Mouse (Mus musculus): Measurements from ENCODE around the gene Serinc5. TPM values are rescaled to one million over a fixed set of nuclear protein-coding genes. Genes with fewer than 3 reads are reported as not detected.
A peak's percentile ranks its signal among the peaks of the same experiment; 100 is the strongest.
"Not testable (repeated sequence)": the region's sequence is repeated elsewhere in the genome, so short reads cannot be mapped to it uniquely, and the experiment has no call there.

Serinc5 gene
- total RNA-seq, 2 experiments from 2014 or later, result 71.8 to 73.6 TPM

DNA sequence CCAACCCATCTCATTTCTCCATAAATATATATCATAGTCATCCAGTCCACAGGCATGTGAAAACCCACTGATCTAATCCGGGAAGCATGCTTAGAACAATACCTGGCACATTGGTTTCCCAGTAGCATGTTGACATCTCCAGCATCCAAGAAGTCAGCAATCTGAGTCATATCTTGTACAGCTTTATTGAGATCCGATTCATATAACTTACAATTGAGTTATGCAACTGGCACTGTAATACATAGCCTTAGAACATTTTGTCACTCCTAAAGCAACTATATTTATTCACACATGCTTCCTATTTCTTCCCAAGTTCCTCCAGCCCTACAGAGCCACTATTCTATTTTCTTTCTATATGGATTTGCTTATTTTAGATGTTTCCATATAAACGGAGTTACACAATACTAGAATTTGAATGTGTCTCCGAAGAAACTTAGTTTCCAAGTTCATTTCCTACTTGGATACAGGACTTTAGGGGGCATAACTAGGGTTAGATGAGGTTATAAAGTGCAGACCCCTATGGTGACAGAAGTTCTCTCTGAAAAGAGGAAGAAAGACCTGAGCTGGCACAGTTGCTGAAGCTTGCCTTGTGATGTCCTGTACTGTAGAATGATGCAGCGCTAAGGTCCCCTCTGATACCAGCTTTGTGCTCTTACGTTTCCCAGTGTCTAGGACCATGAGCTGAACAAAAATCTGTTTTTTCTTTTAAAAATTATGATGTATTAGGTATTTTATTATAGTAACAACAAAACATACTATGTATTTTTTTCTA is 57.5 kb downstream of the Serinc5 start:
- DNase-seq, result no peak

DNA sequence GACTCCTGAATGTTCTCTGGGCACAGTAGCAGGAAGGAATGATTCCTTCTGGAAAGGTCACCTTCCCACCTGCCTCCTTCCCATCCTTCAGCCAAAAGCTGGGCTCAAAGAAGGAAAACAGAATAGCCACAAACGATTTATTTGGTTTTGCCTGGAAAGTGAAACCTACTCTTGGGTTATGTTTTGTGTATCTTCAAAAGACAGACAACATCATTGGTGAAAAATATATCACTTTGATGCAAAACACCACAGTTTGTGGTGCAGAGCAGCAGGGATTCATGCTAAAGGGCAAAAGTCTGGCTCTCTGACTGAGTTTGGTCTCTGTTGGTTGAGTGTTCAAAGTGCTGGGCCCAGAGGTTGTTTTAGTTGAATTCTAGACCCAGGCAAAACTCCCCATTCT is 60.8 kb downstream of the Serinc5 start:
- DNase-seq, result no peak

DNA sequence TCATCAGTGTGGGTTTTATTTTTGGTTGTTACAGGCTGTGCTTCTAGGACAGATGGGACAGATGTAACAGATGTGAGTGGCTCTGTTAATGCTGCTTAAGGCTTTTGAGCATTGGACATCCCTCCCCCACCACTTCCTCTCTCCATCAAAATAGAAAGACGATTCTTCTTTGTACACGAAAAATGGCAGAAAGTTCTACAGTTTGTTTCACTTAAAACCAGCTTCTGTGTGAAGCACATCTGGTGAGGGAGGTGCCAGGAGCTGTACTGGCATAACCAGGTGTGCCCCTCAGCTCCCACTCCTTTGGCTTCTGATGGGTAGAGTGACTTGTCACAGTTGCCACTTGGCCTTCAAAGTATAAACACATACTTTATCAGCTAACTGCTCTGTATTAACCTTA is 63.8 kb downstream of the Serinc5 start:
- no peak for DNase-seq

DNA sequence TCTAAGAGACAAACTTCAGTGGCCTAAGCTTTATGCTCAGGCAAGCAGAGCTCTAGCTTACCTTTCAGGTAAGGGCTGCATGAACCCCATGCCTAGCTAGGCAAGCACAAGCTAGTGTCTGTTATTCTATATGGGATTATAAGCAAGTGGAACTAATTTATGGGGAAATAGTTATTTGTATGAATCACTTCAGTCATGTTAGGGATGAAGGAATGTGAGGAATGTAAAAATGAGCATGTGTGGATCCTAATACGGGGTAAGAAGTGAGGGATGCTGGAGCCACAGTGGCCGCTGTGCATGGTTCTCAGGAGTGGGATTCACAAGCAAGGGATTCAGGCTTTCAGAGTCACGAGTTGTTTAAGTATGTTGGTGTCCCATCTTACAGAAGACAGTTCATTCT is 64.4 kb downstream of the Serinc5 start:
- DNase-seq, result no peak

DNA sequence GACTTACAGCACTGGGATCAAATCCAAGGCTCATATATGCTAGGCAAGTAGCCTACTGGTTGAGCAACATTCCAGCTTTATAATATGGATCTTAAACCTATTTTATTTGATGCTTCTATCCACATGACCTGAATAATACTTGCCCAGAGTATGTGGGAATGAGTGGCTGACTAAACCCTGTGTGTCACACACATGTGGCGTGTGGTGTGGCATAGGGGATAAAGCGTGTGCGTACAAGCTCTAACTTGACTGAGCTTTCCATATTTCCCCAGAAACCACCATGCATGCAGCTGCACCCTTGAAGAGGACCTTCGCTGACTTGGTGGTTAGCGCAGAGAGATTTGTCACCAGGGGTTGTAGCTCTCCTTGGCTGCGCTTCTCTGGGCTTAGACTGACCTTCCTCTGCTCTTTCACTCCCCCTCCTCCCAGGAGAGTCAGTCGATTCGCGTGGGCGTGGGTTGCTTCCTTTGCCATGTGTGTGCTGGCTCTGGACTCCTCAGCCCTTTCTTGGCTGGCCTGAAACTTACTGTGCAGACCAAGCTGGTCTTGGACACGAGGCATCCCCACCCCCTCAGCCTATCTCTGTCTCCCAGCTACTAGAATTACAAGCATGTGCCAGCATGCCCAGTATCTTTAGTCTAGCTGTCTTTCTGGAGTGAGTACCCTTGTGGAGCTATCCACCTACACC is 65.2 kb downstream of the Serinc5 start:
- DNase-seq, result no peak

DNA sequence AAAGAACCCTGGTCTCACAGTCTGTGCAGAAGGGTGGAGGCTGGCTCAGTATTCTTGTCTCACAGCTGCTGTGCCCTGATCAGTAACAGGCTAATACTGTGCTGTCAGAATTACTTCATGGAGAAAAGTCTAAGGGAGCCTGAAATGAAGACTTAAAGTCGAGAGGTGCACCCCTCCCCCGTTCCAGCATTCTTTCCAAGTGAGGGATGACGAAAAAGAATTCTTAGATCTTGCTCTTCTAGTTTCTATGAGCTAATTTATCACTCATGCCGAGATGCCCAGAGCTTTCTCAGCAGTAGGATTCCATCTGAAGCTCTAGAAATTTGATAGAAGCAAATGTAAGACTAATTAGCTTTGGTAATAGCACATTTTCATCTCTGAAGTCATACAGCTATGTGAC is 66.8 kb downstream of the Serinc5 start:
- DNase-seq, result no peak

DNA sequence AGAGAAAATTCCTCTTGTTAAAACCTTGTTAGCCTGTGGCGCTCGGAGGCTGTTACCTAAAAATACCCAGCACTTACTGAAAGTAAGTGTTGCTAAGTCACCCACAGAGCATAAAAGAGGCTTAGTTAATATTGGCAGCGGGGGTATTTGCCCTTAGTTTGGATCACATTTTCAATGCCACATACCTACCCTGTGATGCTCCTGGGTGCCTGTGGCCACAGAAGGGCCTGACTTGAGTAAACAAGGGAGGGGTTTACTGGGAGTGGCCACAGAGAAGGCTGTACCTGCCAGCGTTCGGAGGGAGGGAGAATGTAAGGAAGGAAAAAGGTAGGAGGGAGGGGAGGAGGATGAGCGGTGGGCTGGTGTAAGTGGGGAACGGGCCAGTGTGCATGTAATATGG is 68.8 kb downstream of the Serinc5 start:
- DNase-seq, result no peak

DNA sequence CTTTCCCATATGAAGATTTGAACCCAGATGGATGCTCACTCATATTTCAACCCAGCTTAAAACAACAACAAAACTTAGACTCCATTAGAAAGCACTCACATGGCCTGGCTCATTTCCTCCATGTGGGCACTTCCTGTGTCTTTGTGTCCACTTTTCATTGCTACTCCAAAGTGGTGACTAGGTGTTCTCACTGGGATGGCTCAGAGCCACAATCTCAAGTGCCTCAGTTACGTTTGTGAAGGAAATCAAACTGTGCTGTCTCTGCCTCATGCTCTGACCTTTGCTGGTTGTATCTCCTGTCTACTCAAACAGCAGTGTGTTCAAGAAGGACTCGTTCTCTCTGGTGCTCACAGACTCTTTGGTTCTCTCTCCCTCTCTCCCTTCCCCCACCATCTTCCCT is 70.7 kb downstream of the Serinc5 start:
- no peak for DNase-seq

DNA sequence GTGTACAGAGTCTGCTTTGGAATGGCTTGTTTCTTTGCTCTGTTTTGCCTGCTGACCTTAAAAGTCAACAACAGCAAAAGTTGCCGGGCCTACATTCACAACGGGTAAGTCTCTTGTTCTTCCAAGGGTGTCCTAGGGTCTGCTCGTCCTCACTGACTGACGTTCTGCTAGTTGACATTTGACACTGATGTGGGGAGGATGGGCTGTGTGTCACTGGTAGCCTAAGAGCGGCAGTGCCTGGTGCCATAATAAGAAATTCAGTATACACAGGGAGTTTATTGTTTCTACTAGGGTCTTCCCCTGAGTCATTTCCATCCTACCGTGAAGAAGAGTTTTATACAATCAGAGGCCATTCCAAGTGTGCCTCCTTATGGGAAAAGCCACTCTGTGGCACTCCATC is 71.9 kb downstream of the Serinc5 start:
- DNase-seq, result no peak

DNA sequence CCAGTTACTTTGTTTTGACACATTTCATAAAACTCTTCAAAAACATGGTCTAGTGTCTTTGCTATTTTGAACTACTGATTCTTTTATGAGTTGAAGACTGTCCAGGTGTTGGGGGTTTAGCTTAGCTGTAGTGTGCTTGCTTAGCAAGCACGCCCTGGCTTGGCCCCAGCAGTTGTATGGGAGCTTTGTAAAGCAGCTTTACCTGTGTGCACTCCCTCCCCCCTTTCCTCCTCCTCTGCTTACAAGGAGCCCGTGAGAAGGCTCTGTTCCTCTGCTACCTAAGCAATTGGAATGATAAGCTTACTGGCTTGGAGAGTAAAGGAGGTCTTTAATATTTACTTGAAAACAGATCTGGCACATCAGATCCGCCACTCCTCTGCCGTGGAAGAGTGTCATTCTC is 72.6 kb downstream of the Serinc5 start:
- DNase-seq, result no peak

DNA sequence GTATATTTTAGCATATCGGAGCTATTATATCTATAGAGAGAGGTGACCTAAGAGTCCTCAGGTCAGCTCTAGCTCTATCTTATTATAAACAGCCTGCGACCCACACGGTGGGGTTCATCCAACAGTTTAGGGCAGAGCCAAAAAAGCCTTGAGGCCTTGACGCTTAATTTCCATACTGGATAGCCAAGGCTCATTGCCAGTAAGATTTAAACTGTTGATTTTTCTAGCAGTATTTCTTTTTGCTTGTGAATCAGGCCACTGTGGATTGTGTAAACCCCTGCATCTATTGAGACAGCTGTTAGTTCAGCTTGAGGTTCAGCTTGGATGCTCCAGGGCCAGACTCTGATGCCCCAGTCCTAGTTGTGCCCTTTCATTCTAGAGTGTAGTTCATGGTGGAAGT is 73.4 kb downstream of the Serinc5 start:
- DNase-seq, result no peak

DNA sequence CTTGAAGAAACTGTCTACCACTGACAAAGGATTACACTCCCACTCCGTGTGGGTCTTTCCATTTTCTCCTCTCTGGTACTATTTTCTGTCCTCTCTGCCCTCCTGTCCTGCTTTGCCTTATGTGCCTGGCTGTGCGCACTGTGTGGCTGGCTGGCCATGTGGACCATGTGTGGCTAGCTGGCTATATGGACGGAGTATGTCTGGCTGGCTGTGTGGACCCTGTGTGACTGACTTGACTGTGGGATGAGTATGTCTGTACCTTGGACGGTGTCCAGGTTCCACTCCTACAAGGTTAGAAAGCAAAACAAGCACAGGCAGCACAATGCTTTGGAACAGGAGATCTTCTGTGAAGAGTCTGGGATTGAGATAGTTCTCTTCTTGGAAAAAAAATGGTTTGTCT is 74.4 kb downstream of the Serinc5 start:
- DNase-seq, result no peak

DNA sequence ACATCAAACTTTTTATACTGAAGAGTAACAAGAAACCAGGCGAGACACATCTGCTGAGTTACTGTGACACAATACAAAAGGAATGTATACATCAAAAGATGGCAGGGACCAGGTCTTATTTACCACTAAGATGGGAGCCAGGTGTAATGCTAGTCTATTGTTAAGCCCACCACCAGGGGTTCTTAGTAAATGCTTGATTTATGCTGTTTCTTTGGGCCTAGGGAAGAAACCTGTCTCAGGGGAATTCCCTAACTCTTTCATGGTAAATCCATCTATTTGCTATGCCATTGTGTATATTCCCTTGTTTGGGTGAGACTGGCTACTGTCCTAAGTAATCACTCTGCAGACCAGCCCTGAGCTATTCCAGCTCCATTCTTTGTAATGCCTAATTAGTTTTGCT is 76.3 kb downstream of the Serinc5 start:
- DNase-seq, result not testable (repeated sequence)

DNA sequence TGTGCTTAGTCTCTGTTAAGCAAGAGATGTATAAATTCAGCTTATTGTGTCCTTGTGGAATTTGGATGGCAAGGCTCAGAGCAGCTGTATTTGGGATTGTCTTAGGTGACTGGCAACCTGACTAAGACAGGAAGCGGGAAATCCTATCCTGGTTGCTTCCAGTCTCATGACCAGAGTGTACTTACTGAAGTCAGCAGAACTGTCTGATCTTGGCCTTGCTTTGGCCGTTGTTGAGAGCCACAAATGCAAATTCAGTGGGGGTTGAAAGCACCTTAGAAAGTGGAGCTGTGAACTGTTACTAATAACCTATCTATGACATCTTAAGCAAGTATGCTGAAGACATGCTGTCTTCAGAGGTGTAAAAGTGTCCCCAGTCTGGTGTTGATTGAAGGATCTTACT is 78.2 kb downstream of the Serinc5 start:
- no peak for DNase-seq

DNA sequence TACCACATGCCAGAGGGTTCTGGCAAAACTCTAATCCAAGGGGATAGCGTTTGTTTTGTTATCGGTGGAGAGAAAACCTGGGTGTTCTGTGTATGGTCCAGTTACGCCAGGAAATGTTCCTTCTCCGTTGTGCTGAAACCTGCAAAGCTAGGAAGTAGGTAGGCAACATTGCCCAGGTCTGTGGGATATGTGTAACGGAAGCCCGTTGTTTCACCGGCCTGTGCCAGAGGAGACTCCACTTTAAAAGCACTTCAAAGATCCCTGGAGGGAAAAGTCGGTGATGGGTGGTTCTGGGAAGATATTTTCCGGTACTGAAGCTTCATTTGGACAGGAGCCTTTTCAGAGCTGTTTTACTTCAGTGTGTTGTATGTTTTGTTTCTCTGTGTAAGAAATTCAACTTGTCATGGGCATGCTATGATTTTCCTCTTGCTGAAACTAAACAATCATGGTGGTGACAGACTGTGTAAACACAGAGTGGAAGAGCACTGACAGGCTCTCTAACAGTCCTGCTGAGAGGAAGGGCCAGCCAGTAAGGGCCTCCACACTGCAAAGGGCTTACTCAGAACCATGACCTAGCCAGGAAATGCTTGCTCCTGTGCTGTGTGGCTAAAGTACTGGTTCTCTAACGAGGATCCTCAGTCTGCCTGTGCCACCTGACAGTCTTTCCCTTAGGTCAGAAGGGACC is 83.1 kb downstream of the Serinc5 start:
- no peak for DNase-seq

DNA sequence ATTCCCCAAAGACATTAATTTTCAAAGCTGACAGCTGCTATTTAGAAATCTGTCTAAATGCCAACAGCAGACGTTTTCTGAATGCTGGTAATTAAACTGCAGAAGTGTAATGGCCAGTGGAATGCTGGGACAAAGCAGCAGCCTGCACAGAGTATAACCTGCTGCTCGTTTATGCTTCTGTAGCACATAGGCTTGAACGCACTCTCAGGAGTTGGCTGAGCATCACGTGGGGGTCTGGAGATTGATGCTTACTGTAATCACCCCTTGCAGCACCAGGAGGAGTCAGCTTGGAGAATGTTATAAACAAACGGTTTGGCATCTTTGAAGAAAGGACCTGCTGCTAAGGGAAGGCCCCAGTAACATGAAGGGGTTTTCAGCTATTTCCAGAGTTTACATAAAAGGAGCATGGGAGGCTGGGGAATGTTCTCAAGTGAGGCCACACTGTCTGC is 85.6 kb downstream of the Serinc5 start:
- DNase-seq, result peak; percentile 45 to 52

DNA sequence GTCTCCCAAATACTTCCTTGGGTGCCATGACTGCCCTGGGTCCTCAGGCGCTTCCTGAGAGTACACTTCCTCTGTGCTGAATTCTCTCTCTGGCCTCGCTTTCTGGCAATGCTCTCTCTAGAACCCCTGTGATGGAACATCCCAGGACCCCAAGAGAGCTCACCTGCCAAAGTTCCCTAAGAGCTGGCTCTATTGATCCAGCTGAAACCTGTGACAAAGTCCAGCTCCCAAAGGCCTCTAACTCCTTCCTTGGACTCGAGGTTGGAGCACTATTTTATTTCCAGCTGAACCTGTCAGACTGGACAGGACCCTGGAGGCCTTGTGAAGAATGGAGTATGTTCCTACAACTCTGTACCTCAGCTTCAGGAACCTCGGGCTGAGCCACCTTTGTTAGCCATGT is 86.2 kb downstream of the Serinc5 start:
- DNase-seq, result no peak

DNA sequence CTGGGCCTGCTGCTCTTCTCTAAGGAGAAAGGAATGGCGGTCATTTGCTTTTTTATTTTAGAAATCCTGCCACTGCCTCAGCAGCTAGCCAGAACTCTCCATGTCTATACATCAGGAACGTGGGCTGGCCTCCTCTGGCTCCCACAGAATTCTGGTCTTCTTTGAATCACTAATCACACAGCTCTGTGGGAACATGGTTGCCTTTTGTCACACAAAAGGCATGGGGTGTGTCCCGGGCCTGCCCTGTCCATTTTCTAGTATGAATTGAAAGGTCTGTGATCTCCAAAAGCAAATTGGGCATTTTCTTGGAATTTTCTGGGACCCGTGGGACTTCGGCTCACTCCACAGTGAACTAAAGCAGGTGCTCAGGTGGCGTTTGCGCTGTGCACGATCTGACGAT is 87.9 kb downstream of the Serinc5 start:
- DNase-seq, result no peak

DNA sequence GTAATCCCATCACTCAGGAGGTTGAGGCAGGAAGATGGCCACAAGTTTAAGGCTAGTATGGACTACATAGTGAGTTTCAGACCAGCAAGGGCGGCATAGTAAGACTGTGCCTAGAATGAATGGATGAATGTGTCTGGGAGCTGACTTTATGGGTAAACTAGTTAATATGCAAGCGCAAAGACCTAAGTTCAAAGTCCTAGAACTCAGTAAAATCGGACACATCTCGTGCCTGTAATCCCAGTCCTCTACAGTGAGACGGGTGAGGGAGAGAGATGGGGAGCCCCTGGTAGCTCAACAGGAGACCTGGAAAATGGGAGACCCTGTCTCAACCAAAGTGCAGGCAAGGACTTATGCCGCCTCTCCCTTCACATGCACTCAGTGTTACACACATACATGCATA is 88.5 kb downstream of the Serinc5 start:
- DNase-seq, result no peak

DNA sequence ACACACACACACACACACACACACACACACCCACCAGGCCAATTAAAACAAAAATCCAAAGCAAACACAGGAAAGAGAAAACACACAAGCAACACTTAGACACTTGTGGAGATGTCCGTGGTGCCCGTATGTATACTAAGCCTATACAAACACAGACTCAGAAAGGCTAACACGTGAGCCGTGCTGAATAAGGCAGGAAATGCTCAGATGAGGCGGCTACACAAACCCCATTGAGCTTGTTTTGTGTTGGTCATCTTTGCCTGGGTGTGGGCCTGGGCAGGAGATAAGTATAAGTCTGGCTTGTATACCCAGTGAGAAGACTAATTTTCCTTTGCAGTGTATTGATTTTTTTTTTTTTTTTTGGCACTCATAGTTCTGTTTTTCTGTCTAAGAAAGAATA is 91.1 kb downstream of the Serinc5 start:
- no peak for DNase-seq

DNA sequence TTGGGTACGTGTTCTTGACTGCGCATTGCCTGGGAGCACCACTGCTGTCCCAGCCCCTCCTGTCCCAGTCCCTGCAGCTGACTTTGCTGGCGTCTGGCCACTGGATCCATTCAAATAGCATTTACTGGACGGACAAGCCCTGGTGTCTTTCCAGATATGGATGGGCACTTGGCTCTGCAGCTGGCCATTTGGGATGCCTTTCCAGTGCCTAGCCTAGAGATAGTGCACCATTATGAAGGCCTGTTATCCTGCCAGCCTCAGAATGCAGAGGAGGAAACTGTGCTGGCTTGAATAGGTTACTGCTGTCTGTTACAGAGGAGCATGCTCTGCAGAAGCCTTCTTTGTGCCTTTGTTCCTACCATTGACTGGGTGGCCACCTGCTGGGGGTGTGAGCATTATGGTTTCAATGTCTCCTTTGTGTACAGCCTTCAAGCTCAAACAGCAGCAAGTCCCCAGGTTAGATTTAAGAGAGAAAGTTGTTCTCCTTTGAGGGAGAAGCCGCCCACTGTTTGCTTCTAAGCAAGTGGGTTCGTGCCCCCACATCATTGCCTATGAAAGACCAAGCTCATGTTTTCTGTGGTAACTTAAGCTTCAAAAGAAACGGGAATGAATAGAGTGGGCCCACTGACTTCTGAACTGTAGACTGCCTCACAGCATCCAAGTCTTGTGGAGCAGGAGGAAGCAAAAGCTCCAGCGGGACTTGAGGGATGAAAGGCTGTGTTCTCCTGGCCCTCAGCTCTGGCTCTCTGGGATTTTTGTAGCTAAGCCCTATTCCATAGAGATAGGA is 92.5 kb downstream of the Serinc5 start:
- peak; percentile 67 to 77 for DNase-seq

DNA sequence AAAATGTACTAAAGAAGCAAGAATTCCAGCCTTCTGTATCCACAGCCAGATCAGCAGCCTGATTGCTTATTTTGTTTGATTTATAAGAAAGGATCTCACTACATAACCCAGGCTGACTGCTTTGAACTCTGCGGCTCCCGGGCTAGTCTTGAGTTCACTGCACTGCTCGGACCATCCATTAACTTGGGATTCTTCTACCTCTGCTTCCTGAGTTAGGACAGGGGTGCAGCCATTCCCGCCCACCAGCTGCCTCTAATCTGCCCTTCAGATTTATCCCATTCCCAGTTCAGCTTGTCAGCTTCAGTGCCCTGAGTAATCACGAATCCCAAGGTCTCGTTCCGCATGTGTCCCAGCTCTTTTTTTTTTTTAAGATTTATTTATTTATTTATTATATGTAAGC is 93.3 kb downstream of the Serinc5 start:
- no peak for DNase-seq

DNA sequence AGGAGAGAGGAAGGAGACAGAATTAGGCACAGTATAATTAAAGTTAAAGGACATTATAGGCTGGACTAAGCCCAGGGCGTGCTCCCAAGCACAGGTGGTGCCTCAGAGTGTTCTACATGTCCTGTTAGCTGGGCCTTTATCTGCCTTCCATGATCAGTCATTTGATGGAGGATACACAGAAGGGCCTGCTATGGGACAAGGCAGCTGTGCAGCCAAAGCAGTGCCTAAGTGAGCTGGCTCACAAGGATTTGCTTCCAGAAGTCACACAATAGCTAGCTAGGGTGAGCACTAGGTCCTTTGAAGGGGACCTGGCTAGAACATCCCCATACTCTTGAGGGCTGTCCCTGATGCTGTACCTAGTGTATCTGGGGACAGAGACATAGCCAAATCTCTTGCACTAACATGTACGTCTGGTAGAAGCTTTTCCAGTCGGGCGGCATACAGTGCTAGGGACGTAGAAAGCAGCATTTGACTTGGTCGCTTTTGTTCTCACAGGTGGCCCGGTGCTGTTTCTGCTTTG is 94.2 kb downstream of the Serinc5 start:
- DNase-seq, result no peak
